Mouse (Mus musculus): ENCODE data around the gene Plin5.

Gene Plin5

GRCm38 (mm10) chr17:56133457-56134363 lies 16.3 kb upstream of the Plin5 start:
- no peak for DNase-seq (ENCODE audit: low spot score in 2 of 2)

- DNase-seq (ENCODE audit: low spot score in 2 of 2) = peak in 1 of 2 experiments; percentile 62
These were observed 15.3 kb upstream of the Plin5 start for GRCm38 (mm10) chr17:56132661-56133060.

GRCm38 (mm10) chr17:56131814-56132213 lies 14.4 kb upstream of the Plin5 start:
- peak in 1 of 2 experiments; percentile 60 for DNase-seq (ENCODE audit: low spot score in 2 of 2)

- no peak for DNase-seq (ENCODE audit: low spot score in 2 of 2)
These were observed 13.7 kb upstream of the Plin5 start for GRCm38 (mm10) chr17:56131136-56131535.

- no peak for DNase-seq (ENCODE audit: low spot score in 2 of 2)
These were observed 10.8 kb upstream of the Plin5 start for GRCm38 (mm10) chr17:56128246-56128645.

- no peak for DNase-seq (ENCODE audit: low spot score in 2 of 2)
These were observed 8.8 kb upstream of the Plin5 start for GRCm38 (mm10) chr17:56126175-56126574.

- DNase-seq (ENCODE audit: low spot score in 2 of 2) = no peak
These were observed 7.9 kb upstream of the Plin5 start for GRCm38 (mm10) chr17:56125276-56125630.

GRCm38 (mm10) chr17:56124377-56125275 lies 7.2 kb upstream of the Plin5 start:
- DNase-seq (ENCODE audit: low spot score in 2 of 2) = no peak

GRCm38 (mm10) chr17:56123681-56124340 lies 6.4 kb upstream of the Plin5 start:
- no peak for DNase-seq (ENCODE audit: low spot score in 2 of 2)

- no peak for DNase-seq (ENCODE audit: low spot score in 2 of 2)
These were observed 5.8 kb upstream of the Plin5 start for GRCm38 (mm10) chr17:56123161-56123560.

- DNase-seq (ENCODE audit: low spot score in 2 of 2) = no peak
These were observed 4.4 kb upstream of the Plin5 start, which contains the start of gene Lrg1 for GRCm38 (mm10) chr17:56121826-56122225. TSS of gene Lrg1 (minus strand) at chr17:56122001.

GRCm38 (mm10) chr17:56119981-56120880 lies 2.8 kb upstream of the Plin5 start:
- no peak for DNase-seq (ENCODE audit: low spot score in 2 of 2)

- no peak for DNase-seq (ENCODE audit: low spot score in 2 of 2)
These were observed 2.0 kb upstream of the Plin5 start for GRCm38 (mm10) chr17:56119431-56119830.

- no peak for DNase-seq (ENCODE audit: low spot score in 2 of 2)
These were observed 1.2 kb downstream of the Plin5 start for GRCm38 (mm10) chr17:56116193-56116592.

- DNase-seq (ENCODE audit: low spot score in 2 of 2) = no peak
These were observed 4.7 kb downstream of the Plin5 start for GRCm38 (mm10) chr17:56112743-56113142.

- no peak for DNase-seq (ENCODE audit: low spot score in 2 of 2)
These were observed 5.5 kb downstream of the Plin5 start for GRCm38 (mm10) chr17:56111864-56112263.

- DNase-seq (ENCODE audit: low spot score in 2 of 2) = no peak
These were observed 6.4 kb downstream of the Plin5 start for GRCm38 (mm10) chr17:56111021-56111420.

- no peak for DNase-seq (ENCODE audit: low spot score in 2 of 2)
These were observed 6.8 kb downstream of the Plin5 start for GRCm38 (mm10) chr17:56110571-56110970.

GRCm38 (mm10) chr17:56109219-56110051 lies 8.0 kb downstream of the Plin5 start, which contains the start of gene Plin4:
TSS of gene Plin4 (minus strand) at chr17:56109803.
- DNase-seq (ENCODE audit: low spot score in 2 of 2) = no peak

Data from frontal cortex, postnatal 36 days (tissue).